In genomic region chr15:79657837-79658530, GRCm38 (mm10) we compare ENCODE assay signal across 8 mouse cellular contexts. TPM values are rescaled to one million over a fixed set of nuclear protein-coding genes. Genes with fewer than 3 reads are reported as not detected.
DNase-seq lines count a peak whose midpoint lies in the region; ATAC-seq and TF ChIP-seq lines count a peak whose summit lies in the region.

No protein-coding gene starts in this region.

- peak overlapping the region; percentile 93 for H3K4me2 ChIP-seq in embryonic facial prominence, embryonic 15.5 days (replicated peaks)
- H3K4me2 ChIP-seq in kidney, embryonic 15.5 days, result peak overlapping the region; percentile 88

- H3K9me3 ChIP-seq in embryonic facial prominence, embryonic 15.5 days (replicated peaks), result no peaks in the 10 kb centered on the region
- no peaks in the 10 kb centered on the region for H3K9me3 ChIP-seq in heart, embryonic 10.5 days
- H3K9me3 ChIP-seq in kidney, embryonic 15.5 days (replicated peaks), result no peaks in the 10 kb centered on the region

- H3K27ac ChIP-seq in bone marrow, adult 2 months (ENCODE audit: control insufficient read depth, insufficient read depth, low read depth, low read length, poor library complexity), result peak overlapping the region; percentile 91
- peak overlapping the region; percentile 92 for H3K27ac ChIP-seq in embryonic facial prominence, embryonic 15.5 days (replicated peaks)
- peak overlapping the region; percentile 98 for H3K27ac ChIP-seq in heart, embryonic 10.5 days
- peak overlapping the region; percentile 98 for H3K27ac ChIP-seq in kidney, embryonic 15.5 days

- peaks cover 12% of the 10 kb centered on the region for H3K36me3 ChIP-seq in embryonic facial prominence, embryonic 15.5 days
- peaks cover 13% of the 10 kb centered on the region for H3K36me3 ChIP-seq in heart, embryonic 10.5 days
- H3K36me3 ChIP-seq in kidney, embryonic 15.5 days, result peaks cover 17% of the 10 kb centered on the region

- DNase-seq in 416B (ENCODE audit: low read depth) (peak; percentile 91), liver (peak; percentile 95)
- peak; percentile 87 for DNase-seq in heart, embryonic 10.5 days (ENCODE audit: low spot score)
- DNase-seq in spleen, postnatal 4 days (ENCODE audit: low spot score in 2 of 2), result peak; percentile 90 to 95

- peak overlapping the region; percentile 84 for H3K4me3 ChIP-seq in bone marrow, adult 2 months (replicated peaks; ENCODE audit: control insufficient read depth, low read depth, low read length)
- H3K4me3 ChIP-seq in embryonic facial prominence, embryonic 15.5 days (replicated peaks), result peak overlapping the region; percentile 68
- H3K4me3 ChIP-seq in heart, embryonic 10.5 days, result peak overlapping the region; percentile 85
- H3K4me3 ChIP-seq in kidney, embryonic 15.5 days (replicated peaks), result peak overlapping the region; percentile 72

- WGBS in bone marrow, adult 2 months, result 1% methylated on average over 16 of the region's 16 CpGs
- 3% methylated on average over 16 of the region's 16 CpGs for WGBS in embryonic facial prominence, embryonic 15.5 days
- 4% methylated on average over 16 of the region's 16 CpGs for WGBS in heart, embryonic 10.5 days
- 2% methylated on average over 16 of the region's 16 CpGs for WGBS in kidney, embryonic 15.5 days

- no peak for TF ChIP-seq POLR2A in bone marrow, adult 2 months (IDR thresholded peaks at IDR 0.05; ENCODE audit: borderline replicate concordance, control insufficient read depth, low read depth, low read length)

- peak; percentile 50 for TF ChIP-seq CTCF in bone marrow, adult 2 months (IDR thresholded peaks at IDR 0.05; ENCODE audit: control insufficient read depth, insufficient read depth, low read length)

- 0 out of 2 replicates have a peak, but pooled peaks have one; percentile 7 for ATAC-seq in embryonic facial prominence, embryonic 15.5 days (ENCODE audit: insufficient number of reproducible peaks, low FRiP score, low TSS enrichment, low read depth)
- peak; percentile 17 for ATAC-seq in kidney, embryonic 15.5 days (replicated peaks; ENCODE audit: low FRiP score)
- ATAC-seq in monocyte, adult 5-6 weeks (replicated peaks; ENCODE audit: insufficient number of reproducible peaks, low FRiP score, low TSS enrichment, poor library complexity, severe bottlenecking), result peak; percentile 68

- H3K4me1 ChIP-seq in bone marrow, adult 2 months (ENCODE audit: control insufficient read depth, insufficient read depth, low read length), result no peaks in the 10 kb centered on the region; the same call in 1 of the 2 replicates
- H3K4me1 ChIP-seq in embryonic facial prominence, embryonic 15.5 days, result peaks cover 11% of the 10 kb centered on the region
- peaks cover 14% of the 10 kb centered on the region for H3K4me1 ChIP-seq in heart, embryonic 10.5 days
- H3K4me1 ChIP-seq in kidney, embryonic 15.5 days, result peaks cover 11% of the 10 kb centered on the region

- H3K9ac ChIP-seq in embryonic facial prominence, embryonic 15.5 days, result peak overlapping the region; percentile 74
- peak overlapping the region; percentile 76 for H3K9ac ChIP-seq in kidney, embryonic 15.5 days

- H3K27me3 ChIP-seq in embryonic facial prominence, embryonic 15.5 days, result no peaks in the 10 kb centered on the region
- no peaks in the 10 kb centered on the region for H3K27me3 ChIP-seq in heart, embryonic 10.5 days (ENCODE audit: insufficient read depth, poor library complexity, severe bottlenecking)
- H3K27me3 ChIP-seq in kidney, embryonic 15.5 days, result no peaks in the 10 kb centered on the region

RNA-seq across cellular contexts. Expression of gene Fam227a, which starts 0.8 kb away (rescaled TPM):
- polyA plus RNA-seq in bone marrow, adult 2 months (2011; ENCODE audit: insufficient read depth, insufficient read length, low replicate concordance, missing spikeins), result 2.7 and 8.5 TPM in 2 replicates
- polyA plus RNA-seq in embryonic facial prominence, embryonic 15.5 days (2015; fragmentation: Nextera tagmentation; extraction: Ambion mirVana), result 1.8 and 1.9 TPM in 2 replicates
- 0.55 and 1.1 TPM in 2 replicates for polyA plus RNA-seq in heart, embryonic 10.5 days (2016; fragmentation: Nextera tagmentation; extraction: Ambion mirVana)
- polyA plus RNA-seq in kidney, embryonic 15.5 days (2015; fragmentation: Nextera tagmentation; extraction: Ambion mirVana), result 1.3 and 1.5 TPM in 2 replicates
- 1.0 to 4.5 TPM (median 1.3 TPM) in 3 replicates for total RNA-seq in monocyte, adult 5-6 weeks (2017)

RNA-seq across cellular contexts. Expression of gene Cby1, which starts 1.0 kb away (rescaled TPM):
- 7.4 and 13.3 TPM in 2 replicates for polyA plus RNA-seq in bone marrow, adult 2 months (2011; ENCODE audit: insufficient read depth, insufficient read length, low replicate concordance, missing spikeins)
- polyA plus RNA-seq in embryonic facial prominence, embryonic 15.5 days (2015; fragmentation: Nextera tagmentation; extraction: Ambion mirVana), result 67.3 and 78.6 TPM in 2 replicates
- polyA plus RNA-seq in heart, embryonic 10.5 days (2016; fragmentation: Nextera tagmentation; extraction: Ambion mirVana), result 42.9 and 48.9 TPM in 2 replicates
- polyA plus RNA-seq in kidney, embryonic 15.5 days (2015; fragmentation: Nextera tagmentation; extraction: Ambion mirVana), result 51.5 and 56.6 TPM in 2 replicates
- total RNA-seq in monocyte, adult 5-6 weeks (2017), result 12.1 to 23.7 TPM (median 18.3 TPM) in 3 replicates

RNA-seq across cellular contexts. Expression of gene Tomm22, which starts 12.7 kb away (rescaled TPM):
- polyA plus RNA-seq in bone marrow, adult 2 months (2011; ENCODE audit: insufficient read depth, insufficient read length, low replicate concordance, missing spikeins), result 96.4 and 126 TPM in 2 replicates
- 207 and 210 TPM in 2 replicates for polyA plus RNA-seq in embryonic facial prominence, embryonic 15.5 days (2015; fragmentation: Nextera tagmentation; extraction: Ambion mirVana)
- polyA plus RNA-seq in heart, embryonic 10.5 days (2016; fragmentation: Nextera tagmentation; extraction: Ambion mirVana), result 258 and 286 TPM in 2 replicates
- polyA plus RNA-seq in kidney, embryonic 15.5 days (2015; fragmentation: Nextera tagmentation; extraction: Ambion mirVana), result 249 and 266 TPM in 2 replicates
- total RNA-seq in monocyte, adult 5-6 weeks (2017), result 84.8 to 123 TPM (median 106 TPM) in 3 replicates

RNA-seq across cellular contexts. Expression of gene Josd1, which starts 29.7 kb away (rescaled TPM):
- 15.3 and 20.4 TPM in 2 replicates for polyA plus RNA-seq in bone marrow, adult 2 months (2011; ENCODE audit: insufficient read depth, insufficient read length, low replicate concordance, missing spikeins)
- 27.0 and 28.0 TPM in 2 replicates for polyA plus RNA-seq in embryonic facial prominence, embryonic 15.5 days (2015; fragmentation: Nextera tagmentation; extraction: Ambion mirVana)
- polyA plus RNA-seq in heart, embryonic 10.5 days (2016; fragmentation: Nextera tagmentation; extraction: Ambion mirVana), result 18.4 and 21.0 TPM in 2 replicates
- polyA plus RNA-seq in kidney, embryonic 15.5 days (2015; fragmentation: Nextera tagmentation; extraction: Ambion mirVana), result 19.0 and 21.1 TPM in 2 replicates
- total RNA-seq in monocyte, adult 5-6 weeks (2017), result 15.8 to 20.3 TPM (median 16.9 TPM) in 3 replicates

RNA-seq across cellular contexts. Expression of gene Gtpbp1, which starts 32.7 kb away (rescaled TPM):
- 46.1 and 53.9 TPM in 2 replicates for polyA plus RNA-seq in bone marrow, adult 2 months (2011; ENCODE audit: insufficient read depth, insufficient read length, low replicate concordance, missing spikeins)
- 36.4 and 39.1 TPM in 2 replicates for polyA plus RNA-seq in embryonic facial prominence, embryonic 15.5 days (2015; fragmentation: Nextera tagmentation; extraction: Ambion mirVana)
- polyA plus RNA-seq in heart, embryonic 10.5 days (2016; fragmentation: Nextera tagmentation; extraction: Ambion mirVana), result 38.1 and 38.3 TPM in 2 replicates
- polyA plus RNA-seq in kidney, embryonic 15.5 days (2015; fragmentation: Nextera tagmentation; extraction: Ambion mirVana), result 32.6 and 36.5 TPM in 2 replicates
- total RNA-seq in monocyte, adult 5-6 weeks (2017), result 53.0 to 76.7 TPM (median 73.7 TPM) in 3 replicates

Comparison
In these comparisons a context has a peak if more than half of its experiments do, and no peak if none do; other contexts are left out.
1. Peak in every context shown above with its lines: DNase-seq, ATAC-seq, H3K4me3 ChIP-seq and H3K27ac ChIP-seq.
2. ATAC-seq: peak in every context shown above with its lines; median percentile 68 in monocyte, adult 5-6 weeks; 17 in kidney, embryonic 15.5 days; 7 in embryonic facial prominence, embryonic 15.5 days.